Mouse (Mus musculus): Measurements from ENCODE around the gene Klf14. TPM values are rescaled to one million over a fixed set of nuclear protein-coding genes. Genes with fewer than 3 reads are reported as not detected.

The Klf14 gene
- 0.17 and 0.24 TPM in 2 replicates for polyA plus RNA-seq (2015; fragmentation: Nextera tagmentation; extraction: Ambion mirVana)

DNA sequence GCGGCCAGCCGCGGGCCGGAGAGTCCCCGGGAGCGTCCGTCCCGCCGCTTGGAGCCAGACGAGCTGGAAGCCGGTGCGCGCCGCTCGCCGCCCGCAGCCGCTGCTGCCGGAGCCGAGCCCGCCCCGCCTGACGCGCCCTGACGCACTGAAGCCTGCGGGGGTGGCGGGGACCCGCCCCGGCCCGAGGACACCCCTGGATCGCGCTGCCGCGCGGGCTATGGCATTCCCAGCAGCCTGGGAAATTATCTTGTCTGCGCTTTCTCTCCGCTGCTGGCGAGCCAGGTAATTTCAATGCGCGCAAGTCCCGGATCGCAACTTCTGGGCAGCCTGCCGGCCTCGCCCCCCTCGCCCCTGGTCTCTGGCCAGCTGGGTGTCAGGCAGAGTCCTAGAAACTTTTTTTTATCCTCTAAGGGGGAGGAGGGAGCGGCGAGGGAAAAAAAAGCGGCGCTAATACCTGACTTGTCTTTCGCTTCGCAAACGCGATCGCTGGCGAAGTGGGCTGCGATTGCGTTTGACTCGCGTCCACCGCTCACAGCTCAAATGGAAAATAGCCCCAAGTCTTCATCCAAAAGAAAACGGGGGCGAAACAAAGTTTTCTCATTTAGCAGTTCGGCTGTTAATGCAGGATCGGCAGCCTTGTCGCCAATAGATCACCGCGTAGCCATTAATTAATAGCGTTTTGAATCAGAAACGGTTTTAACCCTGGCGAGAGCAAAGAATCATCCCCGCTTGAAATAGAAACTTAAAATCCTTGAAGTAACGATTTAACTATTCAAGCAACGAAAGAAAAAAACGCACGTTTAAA lies at the start of gene Klf14:
Gene Klf14, minus strand, starts transcription at position 343 of the 805 bp plus-strand sequence.

DNA sequence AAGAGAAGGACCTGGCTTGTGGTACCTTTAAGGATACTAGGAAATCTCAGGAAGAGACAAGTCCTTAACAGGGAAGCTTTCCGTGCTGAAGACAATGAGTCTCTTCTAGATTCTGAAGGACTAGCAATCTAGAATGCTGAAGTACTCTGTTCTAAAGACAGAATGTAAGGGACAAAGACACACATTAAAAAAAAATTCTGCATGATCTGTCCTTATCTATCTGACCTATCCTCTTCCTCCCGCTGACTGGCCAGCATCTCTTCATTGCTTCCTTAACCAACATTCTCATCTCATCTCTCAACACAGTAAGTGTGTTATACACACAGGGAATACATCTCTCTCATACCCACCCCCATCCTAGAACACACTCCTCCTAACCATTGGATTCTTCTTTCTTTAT lies 43.4 kb downstream of the Klf14 start, which contains the start of gene Tsga13:
Gene Tsga13, minus strand, starts transcription at position 101 of the 400 bp plus-strand sequence.

Other genes with a start within 250 kb of the Klf14 start
- gene Mest, start 235.5 kb downstream of the Klf14 start, polyA plus RNA-seq (2015; fragmentation: Nextera tagmentation; extraction: Ambion mirVana), result 118 and 147 TPM in 2 replicates
- gene Copg2, start 62.3 kb downstream of the Klf14 start, polyA plus RNA-seq (2015; fragmentation: Nextera tagmentation; extraction: Ambion mirVana), result 10.5 and 11.4 TPM in 2 replicates
- gene Tsga13, start 43.5 kb downstream of the Klf14 start, polyA plus RNA-seq (2015; fragmentation: Nextera tagmentation; extraction: Ambion mirVana), result 0.11 and 0.15 TPM in 2 replicates

Measured in spleen, postnatal 0 days (tissue).